In genomic region chr9:71242412-71242781, GRCm38 (mm10) we compare ENCODE assay signal across 17 mouse cellular contexts.
"Had no signal": no experiment of that assay in that cellular context is flagged by ENCODE, and none has a peak within 500 bp of the region (broad histone marks: within the 10 kb centered on the region; RNA-seq: fewer than 3 reads in every experiment).

No protein-coding gene starts in this region.

- H3K4me1 ChIP-seq: liver, embryonic 15.5 days; midbrain, embryonic 15.5 days had no signal

- H3K27ac ChIP-seq: kidney, postnatal 0 days; layer of hippocampus, adult 2 months; liver, embryonic 15.5 days; macrophage; midbrain, embryonic 15.5 days; neural tube, embryonic 13.5 days had no signal

- H3K4me3 ChIP-seq: layer of hippocampus, adult 2 months; liver, embryonic 15.5 days; megakaryocyte, embryonic 14.5 days; midbrain, embryonic 15.5 days; neural tube, embryonic 13.5 days had no signal

- H3K9ac ChIP-seq: liver, embryonic 15.5 days; midbrain, embryonic 15.5 days; neural tube, embryonic 13.5 days had no signal

- ATAC-seq: hindbrain, embryonic 16.5 days; inflammation-experienced regulatory T-cells, adult 6 months; lung, postnatal 0 days; midbrain, embryonic 15.5 days had no signal

- H3K27me3 ChIP-seq: liver, embryonic 15.5 days; midbrain, embryonic 15.5 days had no signal

- DNase-seq: kidney, postnatal 4 days; retina, postnatal 1 day; right cerebral cortex, postnatal 4 days; thymus, adult 2 months; thymus, postnatal 25 days had no signal

- H3K36me3 ChIP-seq: liver, embryonic 15.5 days; midbrain, embryonic 15.5 days; neural tube, embryonic 13.5 days had no signal

- H3K9me3 ChIP-seq: liver, embryonic 15.5 days; megakaryocyte, embryonic 14.5 days; midbrain, embryonic 15.5 days; neural tube, embryonic 13.5 days had no signal

- H3K4me2 ChIP-seq: liver, embryonic 11.5 days; liver, embryonic 15.5 days; midbrain, embryonic 11.5 days; midbrain, embryonic 15.5 days; neural tube, embryonic 13.5 days had no signal
